Mouse (Mus musculus): Measurements from ENCODE around the gene Cecr2.
"Not testable (repeated sequence)": the region's sequence is repeated elsewhere in the genome, so short reads cannot be mapped to it uniquely, and the experiment has no call there.

Gene Cecr2

GRCm38 (mm10) chr6:120773149-120773628 is 107.0 kb downstream of the Cecr2 start, which contains the start of gene Slc25a18:
Gene Slc25a18, plus strand, starts transcription at chr6:120773578.
- DNase-seq (ENCODE audit: low read depth, low spot score) = peak; percentile 64

GRCm38 (mm10) chr6:120773763-120774162 is 107.6 kb downstream of the Cecr2 start:
- DNase-seq (ENCODE audit: low read depth, low spot score) = no peak

- DNase-seq (ENCODE audit: low read depth, low spot score) = no peak
Observed at GRCm38 (mm10) chr6:120776286-120776685, 110.1 kb downstream of the Cecr2 start.

GRCm38 (mm10) chr6:120777533-120777932 is 111.4 kb downstream of the Cecr2 start:
- DNase-seq (ENCODE audit: low read depth, low spot score) = no peak

GRCm38 (mm10) chr6:120778226-120778625 is 112.1 kb downstream of the Cecr2 start:
- no peak for DNase-seq (ENCODE audit: low read depth, low spot score)

DNA sequence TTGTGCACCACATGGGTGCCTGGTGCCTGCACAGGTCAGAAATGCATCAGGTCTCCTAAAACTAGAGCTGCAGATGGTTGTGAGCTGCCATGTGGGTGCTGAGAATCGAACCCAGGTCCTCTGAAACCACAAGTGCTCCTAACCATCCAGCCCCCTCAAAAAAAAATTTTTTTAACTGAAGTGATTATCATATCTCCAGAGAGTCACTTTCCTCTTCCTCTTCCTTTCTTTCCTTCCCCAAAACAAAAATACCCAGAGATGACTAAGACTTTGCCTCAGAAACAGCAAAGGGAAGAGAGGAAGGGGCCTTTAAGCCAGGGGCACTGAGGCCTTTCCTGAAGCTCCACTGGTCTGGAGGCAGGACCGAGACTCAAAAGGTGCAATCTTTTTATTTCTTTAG is 116.8 kb downstream of the Cecr2 start:
- no peak for DNase-seq (ENCODE audit: low read depth, low spot score)

DNA sequence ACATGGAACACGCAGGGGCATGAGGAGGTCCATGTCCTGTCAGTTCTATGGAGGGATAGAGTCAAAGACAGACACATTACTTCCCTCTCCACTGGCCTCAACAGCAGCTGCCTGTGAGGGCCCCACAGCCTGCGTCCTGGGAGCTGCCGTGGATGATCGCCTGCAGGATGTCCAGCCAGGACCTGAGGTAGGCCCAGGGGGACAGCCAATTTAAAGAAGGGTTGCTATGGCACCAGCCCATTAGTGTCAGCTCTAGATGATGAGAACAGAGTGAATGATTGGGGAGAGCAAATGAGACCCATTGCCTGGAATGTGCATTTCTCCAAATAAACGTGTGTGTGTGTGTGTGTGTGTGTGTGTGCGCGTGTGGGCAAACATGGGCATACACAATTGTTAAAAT is 118.2 kb downstream of the Cecr2 start:
- DNase-seq (ENCODE audit: low read depth, low spot score) = no peak

- no peak for DNase-seq (ENCODE audit: low read depth, low spot score)
Observed at GRCm38 (mm10) chr6:120788068-120788607, 122.0 kb downstream of the Cecr2 start.

DNA sequence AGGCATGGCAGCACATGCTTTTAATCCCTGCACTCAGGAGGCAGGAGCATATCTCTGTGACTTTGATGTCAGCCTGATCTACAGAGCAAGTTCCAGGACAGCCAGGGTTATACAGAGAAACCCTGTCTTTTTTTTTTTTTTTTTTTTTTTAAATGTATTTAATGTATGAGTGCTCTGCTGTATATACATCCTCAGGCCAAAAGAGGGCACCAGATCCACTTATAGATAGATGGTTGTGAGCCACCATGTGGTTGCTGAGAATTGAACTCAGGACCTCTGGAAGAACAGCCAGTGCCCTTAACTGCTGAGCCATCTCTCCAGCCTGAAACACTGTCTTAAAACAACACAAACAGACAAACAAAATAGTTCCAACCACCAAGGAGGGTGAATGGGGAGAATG is 122.7 kb downstream of the Cecr2 start:
- peak; percentile 62 for DNase-seq (ENCODE audit: low read depth, low spot score)

DNA sequence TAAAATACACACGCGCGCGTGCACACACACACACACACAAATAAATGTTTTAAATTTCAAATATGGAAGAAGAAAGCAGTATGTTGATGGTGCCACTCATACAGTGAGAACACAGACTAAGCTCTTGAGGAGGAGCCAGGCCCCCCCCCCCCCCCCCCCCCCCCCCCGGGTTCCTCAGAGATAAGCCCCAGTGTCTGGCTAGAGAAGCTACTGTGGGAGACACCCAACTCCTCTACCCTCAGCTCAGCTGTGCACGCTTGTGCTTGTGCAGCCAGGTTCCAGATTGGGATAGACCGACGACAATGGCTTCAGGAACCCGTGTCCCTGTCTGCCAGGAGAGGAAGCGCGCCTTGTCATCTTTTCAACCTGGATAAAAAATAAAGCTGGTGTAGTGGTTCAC is 124.0 kb downstream of the Cecr2 start:
- no peak for DNase-seq (ENCODE audit: low read depth, low spot score)

DNA sequence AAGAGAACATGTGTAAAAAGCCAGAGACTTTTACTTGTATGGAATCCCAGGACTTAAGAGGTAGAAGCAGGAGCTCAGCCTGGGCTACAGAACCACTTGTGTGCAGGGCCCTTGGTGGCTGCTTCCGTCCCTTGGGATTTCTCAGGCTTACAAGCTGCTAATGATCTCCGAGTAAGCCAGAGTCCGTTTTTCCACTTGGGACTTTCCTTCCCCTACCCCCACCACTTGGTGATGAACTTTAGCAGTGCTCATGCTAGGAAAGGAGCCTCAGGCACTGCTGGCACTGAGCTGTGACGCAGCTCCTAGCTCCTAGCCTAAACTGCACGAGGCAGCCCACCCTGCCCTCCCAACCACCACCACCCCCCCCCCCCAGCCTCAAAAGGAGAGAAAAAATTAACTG is 124.5 kb downstream of the Cecr2 start:
- no peak for DNase-seq (ENCODE audit: low read depth, low spot score)

- DNase-seq (ENCODE audit: low read depth, low spot score) = peak; percentile 83
Observed at GRCm38 (mm10) chr6:120792947-120793346, 126.8 kb downstream of the Cecr2 start.

- DNase-seq (ENCODE audit: low read depth, low spot score) = no peak
Observed at GRCm38 (mm10) chr6:120795422-120796086, 129.4 kb downstream of the Cecr2 start.

GRCm38 (mm10) chr6:120796111-120796510 is 129.9 kb downstream of the Cecr2 start:
- DNase-seq (ENCODE audit: low read depth, low spot score) = peak; percentile 87

- peak; percentile 89 for DNase-seq (ENCODE audit: low read depth, low spot score)
Observed at GRCm38 (mm10) chr6:120798019-120798418, 131.8 kb downstream of the Cecr2 start.

DNA sequence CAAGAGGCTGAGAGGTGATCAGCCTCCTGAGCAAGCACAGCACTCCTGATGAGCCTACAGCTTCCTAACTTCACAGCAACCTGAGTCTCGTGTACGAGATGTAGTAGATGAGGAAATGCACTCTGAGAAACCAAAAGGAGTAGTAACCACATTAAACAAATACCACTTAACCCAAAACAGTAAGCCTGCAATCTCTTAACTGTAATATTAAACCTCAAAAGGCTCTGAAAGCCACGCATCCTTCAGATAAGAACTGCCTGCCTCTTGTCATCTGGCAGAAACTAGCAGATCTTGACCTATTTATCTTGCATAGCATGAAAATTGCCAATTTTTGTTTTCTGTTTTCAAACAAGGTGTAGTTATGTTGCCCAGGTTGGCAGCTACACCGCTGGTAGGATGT is 132.7 kb downstream of the Cecr2 start:
- no peak for DNase-seq (ENCODE audit: low read depth, low spot score)

- peak; percentile 70 for DNase-seq (ENCODE audit: low read depth, low spot score)
Observed at GRCm38 (mm10) chr6:120799581-120800041, 133.4 kb downstream of the Cecr2 start.

- DNase-seq (ENCODE audit: low read depth, low spot score) = no peak
Observed at GRCm38 (mm10) chr6:120806999-120807737, 141.0 kb downstream of the Cecr2 start.

DNA sequence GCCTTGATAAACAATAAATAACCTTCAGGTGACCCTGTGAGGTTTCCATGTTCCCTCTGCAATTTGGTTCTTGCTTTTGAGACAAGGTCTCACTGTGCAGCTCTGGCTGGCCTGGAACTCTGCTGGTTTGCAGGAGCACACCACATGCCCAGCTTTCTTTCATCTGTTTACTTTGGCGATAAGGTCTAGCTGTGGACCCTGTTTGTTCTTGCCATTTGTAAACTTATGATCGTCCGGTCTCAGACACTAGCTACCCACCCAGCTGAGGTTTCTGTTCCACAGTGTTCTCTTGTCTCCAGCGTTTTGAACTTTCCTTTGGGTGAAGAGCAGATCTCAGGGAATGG is 141.5 kb downstream of the Cecr2 start:
- DNase-seq (ENCODE audit: low read depth, low spot score) = no peak

- not testable (repeated sequence) for DNase-seq (ENCODE audit: low read depth, low spot score)
Observed at GRCm38 (mm10) chr6:120811999-120812398, 145.8 kb downstream of the Cecr2 start.

- no peak for DNase-seq (ENCODE audit: low read depth, low spot score)
Observed at GRCm38 (mm10) chr6:120819294-120819693, 153.1 kb downstream of the Cecr2 start.

- no peak for DNase-seq (ENCODE audit: low read depth, low spot score)
Observed at GRCm38 (mm10) chr6:120820144-120820543, 154.0 kb downstream of the Cecr2 start.

Data from brain, adult 2 months (tissue).